Mouse (Mus musculus) left cerebral cortex, postnatal 10 days (tissue): Measurements from ENCODE around the gene Tbx20. TPM values are rescaled to one million over a fixed set of nuclear protein-coding genes. Genes with fewer than 3 reads are reported as not detected.

Experiments used
- DNase-seq, 2 experiments: peaks; one replicate each; pipeline ENCODE4 v3.0.0; 2021 to 2022; ENCODE audit warnings: low spot score in 2 of 2, mixed read lengths in 1 of 2; ENCODE audit errors: extremely low spot score in 1 of 2
- intact Hi-C: fragments of 180-260 bp; cut with DNase I; formaldehyde crosslinking; loops from one replicate; pipeline ENCODE4 v1.15.1; 2025
- total RNA-seq, 2 experiments: library from RNA; stranded (reverse); gene quantifications; 2 replicates each; pipeline ENCODE4 v1.2.3; 2021

The Tbx20 gene
- total RNA-seq: not detected

- DNase-seq: peak in 1 of 2 experiments; percentile 30
- intact Hi-C loops: no loop called here
Measured at GRCm38 (mm10) chr9:24774160-24774969, at the start of gene Tbx20. TSS of gene Tbx20 (minus strand) at chr9:24774303.

- DNase-seq: no peak
- intact Hi-C loops: no loop called here
Measured at GRCm38 (mm10) chr9:24818511-24818910, 44.4 kb upstream of the Tbx20 start.

- DNase-seq: no peak
- intact Hi-C loops: no loop called here
Measured at GRCm38 (mm10) chr9:24812461-24812860, 38.4 kb upstream of the Tbx20 start.

GRCm38 (mm10) chr9:24792110-24792509, 18.0 kb upstream of the Tbx20 start:
- intact Hi-C loops: no loop called here
- DNase-seq: no peak

- DNase-seq: no peak
- intact Hi-C loops: no loop called here
Measured at GRCm38 (mm10) chr9:24789396-24789795, 15.3 kb upstream of the Tbx20 start.

- intact Hi-C loops: no loop called here
- DNase-seq: no peak
Measured at GRCm38 (mm10) chr9:24782338-24782737, 8.2 kb upstream of the Tbx20 start.

GRCm38 (mm10) chr9:24780929-24781441, 6.9 kb upstream of the Tbx20 start:
- DNase-seq: peak in 1 of 2 experiments; percentile 29
- intact Hi-C loops: no loop called here

GRCm38 (mm10) chr9:24780391-24780928, 6.4 kb upstream of the Tbx20 start:
- intact Hi-C loops: no loop called here
- no peak for DNase-seq

GRCm38 (mm10) chr9:24779975-24780374, 5.9 kb upstream of the Tbx20 start:
- intact Hi-C loops: loop anchor here (5.0 kb wide), 1 partner anchor 247 kb away; no protein-coding TSS in a partner anchor
- no peak for DNase-seq

- intact Hi-C loops: loop anchor here (5.0 kb wide), 1 partner anchor 249 kb away; no protein-coding TSS in a partner anchor
- no peak for DNase-seq
Measured at GRCm38 (mm10) chr9:24778571-24778970, 4.5 kb upstream of the Tbx20 start.

- no peak for DNase-seq
- intact Hi-C loops: loop anchor here (5.0 kb wide), 1 partner anchor 249 kb away; no protein-coding TSS in a partner anchor
Measured at GRCm38 (mm10) chr9:24777961-24778360, 3.9 kb upstream of the Tbx20 start.

GRCm38 (mm10) chr9:24777176-24777895, 3.2 kb upstream of the Tbx20 start:
- no peak for DNase-seq
- intact Hi-C loops: loop anchor here (5.0 kb wide), 1 partner anchor 250 kb away; no protein-coding TSS in a partner anchor

GRCm38 (mm10) chr9:24776487-24776886, 2.4 kb upstream of the Tbx20 start:
- no peak for DNase-seq
- intact Hi-C loops: loop anchor here (5.0 kb wide), 1 partner anchor 251 kb away; no protein-coding TSS in a partner anchor

- intact Hi-C loops: loop anchor here (5.0 kb wide), 1 partner anchor 252 kb away; no protein-coding TSS in a partner anchor
- DNase-seq: no peak
Measured at GRCm38 (mm10) chr9:24775567-24775966, 1.5 kb upstream of the Tbx20 start.

GRCm38 (mm10) chr9:24775001-24775400, 898 bp upstream of the Tbx20 start:
- intact Hi-C loops: loop anchor here (5.0 kb wide), 1 partner anchor 252 kb away; no protein-coding TSS in a partner anchor
- no peak for DNase-seq

- DNase-seq: no peak
- intact Hi-C loops: no loop called here
Measured at GRCm38 (mm10) chr9:24773669-24774068, 434 bp downstream of the Tbx20 start.

GRCm38 (mm10) chr9:24773171-24773570, 932 bp downstream of the Tbx20 start:
- no peak for DNase-seq
- intact Hi-C loops: no loop called here

GRCm38 (mm10) chr9:24772431-24773120, 1.5 kb downstream of the Tbx20 start:
- DNase-seq: no peak
- intact Hi-C loops: no loop called here

- DNase-seq: no peak
- intact Hi-C loops: no loop called here
Measured at GRCm38 (mm10) chr9:24771713-24772112, 2.4 kb downstream of the Tbx20 start.
